Mouse (Mus musculus): ENCODE data around the gene Fez2. TPM values are rescaled to one million over a fixed set of nuclear protein-coding genes. Genes with fewer than 3 reads are reported as not detected.

The Fez2 gene
- polyA plus RNA-seq, 1 experiment, result 7.1 TPM

GRCm38 (mm10) chr17:78453529-78453928 lies 35.6 kb upstream of the Fez2 start:
- H3K4me1 ChIP-seq (ENCODE audit: control insufficient read depth, insufficient read depth, low read length), result peaks cover 5% of the 10 kb centered on the region
- H3K36me3 ChIP-seq (ENCODE audit: control insufficient read depth, insufficient read depth, low read length), result no peaks in the 10 kb centered on the region
- no peak overlapping the region for H3K4me3 ChIP-seq (ENCODE audit: control insufficient read depth, low read depth, low read length)
- no peaks in the 10 kb centered on the region for H3K27me3 ChIP-seq (ENCODE audit: control insufficient read depth, insufficient read depth, low read length)
- TF ChIP-seq POLR2A (IDR thresholded peaks at IDR 0.05; ENCODE audit: control insufficient read depth, low read depth, low read length) (no peak), CTCF (IDR thresholded peaks at IDR 0.05; ENCODE audit: control insufficient read depth, insufficient read depth, insufficient replicate concordance, low read depth, low read length) (no peak)
- no peak overlapping the region for H3K27ac ChIP-seq (ENCODE audit: control insufficient read depth, insufficient read depth, low read depth, low read length)

GRCm38 (mm10) chr17:78451886-78452285 lies 33.9 kb upstream of the Fez2 start:
- Histone ChIP-seq H3K4me3 (ENCODE audit: control insufficient read depth, low read depth, low read length) (no peak overlapping the region), H3K4me1 (ENCODE audit: control insufficient read depth, insufficient read depth, low read length) (peaks cover 5% of the 10 kb centered on the region), H3K27me3 (ENCODE audit: control insufficient read depth, insufficient read depth, low read length) (no peaks in the 10 kb centered on the region), H3K36me3 (ENCODE audit: control insufficient read depth, insufficient read depth, low read length) (no peaks in the 10 kb centered on the region), H3K27ac (ENCODE audit: control insufficient read depth, insufficient read depth, low read depth, low read length) (no peak overlapping the region)
- no peak for TF ChIP-seq CTCF (IDR thresholded peaks at IDR 0.05; ENCODE audit: control insufficient read depth, insufficient read depth, insufficient replicate concordance, low read depth, low read length)
- no peak for TF ChIP-seq POLR2A (IDR thresholded peaks at IDR 0.05; ENCODE audit: control insufficient read depth, low read depth, low read length)

GRCm38 (mm10) chr17:78451332-78451793 lies 33.4 kb upstream of the Fez2 start:
- TF ChIP-seq POLR2A (IDR thresholded peaks at IDR 0.05; ENCODE audit: control insufficient read depth, low read depth, low read length) (no peak), CTCF (IDR thresholded peaks at IDR 0.05; ENCODE audit: control insufficient read depth, insufficient read depth, insufficient replicate concordance, low read depth, low read length) (no peak)
- peaks cover 5% of the 10 kb centered on the region for H3K4me1 ChIP-seq (ENCODE audit: control insufficient read depth, insufficient read depth, low read length)
- no peaks in the 10 kb centered on the region for H3K27me3 ChIP-seq (ENCODE audit: control insufficient read depth, insufficient read depth, low read length)
- H3K4me3 ChIP-seq (ENCODE audit: control insufficient read depth, low read depth, low read length), result no peak overlapping the region
- no peaks in the 10 kb centered on the region for H3K36me3 ChIP-seq (ENCODE audit: control insufficient read depth, insufficient read depth, low read length)
- no peak overlapping the region for H3K27ac ChIP-seq (ENCODE audit: control insufficient read depth, insufficient read depth, low read depth, low read length)

DNA sequence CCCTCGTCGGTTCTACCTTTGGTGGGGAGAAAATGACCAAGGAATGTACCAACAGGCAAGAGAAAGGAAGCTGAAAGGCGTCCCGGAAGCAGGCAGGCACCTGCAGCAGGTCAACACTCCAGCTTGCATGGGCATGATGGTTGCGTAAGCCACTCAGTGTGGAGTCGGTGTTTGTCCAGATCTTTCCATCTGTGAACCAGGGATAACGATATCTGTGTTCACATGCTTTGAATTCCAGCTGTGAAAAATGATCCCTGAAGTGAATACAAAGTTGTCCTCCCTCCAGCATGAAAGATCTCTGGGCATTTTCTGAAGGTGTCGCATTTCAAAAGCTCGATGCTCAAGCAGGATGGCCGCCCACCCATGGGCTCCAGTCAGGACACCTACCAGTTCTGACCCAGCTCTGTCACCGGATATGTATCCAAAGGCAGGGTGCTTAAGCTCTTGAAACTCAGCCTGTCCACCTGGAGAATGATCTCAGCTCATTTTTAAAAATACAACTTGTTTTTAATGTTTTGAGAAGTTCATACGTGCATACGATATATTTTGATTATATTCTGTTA lies 31.8 kb upstream of the Fez2 start:
- TF ChIP-seq CTCF (IDR thresholded peaks at IDR 0.05; ENCODE audit: control insufficient read depth, insufficient read depth, insufficient replicate concordance, low read depth, low read length), result no peak
- no peak for TF ChIP-seq POLR2A (IDR thresholded peaks at IDR 0.05; ENCODE audit: control insufficient read depth, low read depth, low read length)

DNA sequence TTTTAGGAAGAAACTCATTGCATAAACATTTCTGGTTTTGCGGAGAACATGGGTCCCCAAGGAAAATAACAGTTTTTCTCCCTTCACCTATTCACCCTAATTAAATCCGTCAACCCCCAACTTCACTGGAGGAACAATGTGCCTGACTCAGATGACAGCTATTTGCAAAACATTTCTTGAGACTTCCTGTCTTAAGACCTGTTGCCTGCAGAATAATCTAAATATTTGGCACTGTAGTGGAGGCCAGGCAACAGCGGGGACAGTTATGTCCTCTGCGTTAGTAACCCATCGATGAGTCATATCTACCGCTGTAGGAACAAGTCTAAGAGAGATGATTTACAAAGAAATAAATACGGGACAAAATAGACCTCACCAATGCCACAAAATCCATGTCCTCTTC lies 26.9 kb upstream of the Fez2 start:
- no peak overlapping the region for H3K4me3 ChIP-seq (ENCODE audit: control insufficient read depth, low read depth, low read length)
- H3K27ac ChIP-seq (ENCODE audit: control insufficient read depth, insufficient read depth, low read depth, low read length), result no peak overlapping the region
- H3K4me1 ChIP-seq (ENCODE audit: control insufficient read depth, insufficient read depth, low read length), result no peaks in the 10 kb centered on the region
- TF ChIP-seq POLR2A (IDR thresholded peaks at IDR 0.05; ENCODE audit: control insufficient read depth, low read depth, low read length), result no peak
- TF ChIP-seq CTCF (IDR thresholded peaks at IDR 0.05; ENCODE audit: control insufficient read depth, insufficient read depth, insufficient replicate concordance, low read depth, low read length), result no peak
- no peaks in the 10 kb centered on the region for H3K36me3 ChIP-seq (ENCODE audit: control insufficient read depth, insufficient read depth, low read length)
- no peaks in the 10 kb centered on the region for H3K27me3 ChIP-seq (ENCODE audit: control insufficient read depth, insufficient read depth, low read length)

More for the DNA sequence above, 31.8 kb upstream of the Fez2 start:
- Histone ChIP-seq H3K36me3 (ENCODE audit: control insufficient read depth, insufficient read depth, low read length) (no peaks in the 10 kb centered on the region), H3K27ac (ENCODE audit: control insufficient read depth, insufficient read depth, low read depth, low read length) (no peak overlapping the region), H3K4me1 (ENCODE audit: control insufficient read depth, insufficient read depth, low read length) (peaks cover 5% of the 10 kb centered on the region), H3K4me3 (ENCODE audit: control insufficient read depth, low read depth, low read length) (no peak overlapping the region), H3K27me3 (ENCODE audit: control insufficient read depth, insufficient read depth, low read length) (no peaks in the 10 kb centered on the region)

DNA sequence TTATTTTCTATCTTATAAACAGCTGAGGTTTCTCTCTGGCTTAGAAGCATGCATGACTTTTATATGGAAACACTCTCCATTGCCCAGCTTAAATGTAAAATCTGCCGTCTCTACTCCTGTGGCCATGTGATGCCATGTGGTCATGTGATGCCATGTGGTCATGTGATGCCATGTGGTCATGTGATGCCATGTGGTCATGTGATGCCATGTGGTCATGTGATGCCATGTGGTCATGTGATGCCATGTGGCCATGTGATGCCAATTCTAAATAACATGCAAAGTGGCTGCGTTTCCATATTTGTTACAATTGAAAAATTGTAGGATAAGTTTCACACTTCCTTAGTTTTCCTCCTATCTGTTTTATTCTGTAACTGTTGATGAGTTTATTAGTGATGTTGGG lies 22.8 kb upstream of the Fez2 start:
- TF ChIP-seq POLR2A (IDR thresholded peaks at IDR 0.05; ENCODE audit: control insufficient read depth, low read depth, low read length) (no peak), CTCF (IDR thresholded peaks at IDR 0.05; ENCODE audit: control insufficient read depth, insufficient read depth, insufficient replicate concordance, low read depth, low read length) (no peak)
- H3K27ac ChIP-seq (ENCODE audit: control insufficient read depth, insufficient read depth, low read depth, low read length), result no peak overlapping the region
- H3K4me3 ChIP-seq (ENCODE audit: control insufficient read depth, low read depth, low read length), result no peak overlapping the region
- no peaks in the 10 kb centered on the region for H3K4me1 ChIP-seq (ENCODE audit: control insufficient read depth, insufficient read depth, low read length)
- no peaks in the 10 kb centered on the region for H3K27me3 ChIP-seq (ENCODE audit: control insufficient read depth, insufficient read depth, low read length)
- H3K36me3 ChIP-seq (ENCODE audit: control insufficient read depth, insufficient read depth, low read length), result no peaks in the 10 kb centered on the region

- no peak overlapping the region for H3K4me3 ChIP-seq (ENCODE audit: control insufficient read depth, low read depth, low read length)
- H3K36me3 ChIP-seq (ENCODE audit: control insufficient read depth, insufficient read depth, low read length), result no peaks in the 10 kb centered on the region
- H3K27ac ChIP-seq (ENCODE audit: control insufficient read depth, insufficient read depth, low read depth, low read length), result no peak overlapping the region
- no peak for TF ChIP-seq POLR2A (IDR thresholded peaks at IDR 0.05; ENCODE audit: control insufficient read depth, low read depth, low read length)
- TF ChIP-seq CTCF (IDR thresholded peaks at IDR 0.05; ENCODE audit: control insufficient read depth, insufficient read depth, insufficient replicate concordance, low read depth, low read length), result no peak
- H3K4me1 ChIP-seq (ENCODE audit: control insufficient read depth, insufficient read depth, low read length), result no peaks in the 10 kb centered on the region
- no peaks in the 10 kb centered on the region for H3K27me3 ChIP-seq (ENCODE audit: control insufficient read depth, insufficient read depth, low read length)
Measured at GRCm38 (mm10) chr17:78437161-78437560, 19.2 kb upstream of the Fez2 start.
